Mouse (Mus musculus) lung, postnatal 25 days (tissue): ENCODE data around the gene Syt14.

Experiments
- DNase-seq: peaks from one replicate; pipeline ENCODE4 v3.0.0; 2022; ENCODE audit warnings: low spot score

Gene Syt14

GRCm38 (mm10) chr1:192861305-192861960 is 174.1 kb downstream of the Syt14 start:
- no peak for DNase-seq

GRCm38 (mm10) chr1:192860273-192860672 is 175.3 kb downstream of the Syt14 start:
- DNase-seq = no peak

GRCm38 (mm10) chr1:192857582-192857981 is 178.0 kb downstream of the Syt14 start:
- DNase-seq = no peak

- DNase-seq = no peak
Observed at GRCm38 (mm10) chr1:192856931-192857330, 178.6 kb downstream of the Syt14 start.

- no peak for DNase-seq
Observed at GRCm38 (mm10) chr1:192856411-192856810, 179.2 kb downstream of the Syt14 start.

GRCm38 (mm10) chr1:192855474-192856230 is 179.9 kb downstream of the Syt14 start, which contains the start of gene Sertad4:
Gene Sertad4 (minus strand): TSS chr1:192855756.
- DNase-seq = peak; percentile 32

- DNase-seq = peak; percentile 24
Observed at GRCm38 (mm10) chr1:192854819-192855271, 180.7 kb downstream of the Syt14 start.

GRCm38 (mm10) chr1:192853988-192854818 is 181.4 kb downstream of the Syt14 start:
- no peak for DNase-seq

GRCm38 (mm10) chr1:192853429-192853828 is 182.1 kb downstream of the Syt14 start:
- no peak for DNase-seq

- DNase-seq = no peak
Observed at GRCm38 (mm10) chr1:192852047-192852446, 183.5 kb downstream of the Syt14 start.

- DNase-seq = peak; percentile 21
Observed at GRCm38 (mm10) chr1:192851640-192852039, 183.9 kb downstream of the Syt14 start.

GRCm38 (mm10) chr1:192851126-192851525 is 184.4 kb downstream of the Syt14 start:
- DNase-seq = no peak

- DNase-seq = no peak
Observed at GRCm38 (mm10) chr1:192849616-192850015, 186.0 kb downstream of the Syt14 start.

- no peak for DNase-seq
Observed at GRCm38 (mm10) chr1:192847254-192847653, 188.3 kb downstream of the Syt14 start.
